Mouse (Mus musculus): ENCODE data around the gene Ptpro. TPM values are rescaled to one million over a fixed set of nuclear protein-coding genes. Genes with fewer than 3 reads are reported as not detected.
"Not testable (repeated sequence)": the region's sequence is repeated elsewhere in the genome, so short reads cannot be mapped to it uniquely, and the experiment has no call there.

Ptpro gene
- polyA plus RNA-seq, 1 experiment from 2014 or later = not detected

GRCm38 (mm10) chr6:137470901-137471598, 218.9 kb downstream of the Ptpro start:
- ChIA-PET POLR2A (no interaction called here), CTCF (interaction anchor here (1.1 to 1.2 kb wide), 2 partner anchors 11 to 13 kb away, joined by 3 to 5 read pairs; no protein-coding TSS in a partner anchor)
- peak; percentile 98 for ATAC-seq

GRCm38 (mm10) chr6:137472129-137472528, 220.0 kb downstream of the Ptpro start:
- H3K27me3 ChIP-seq = no peaks in the 10 kb centered on the region
- TF ChIP-seq CTCF (IDR thresholded peaks at IDR 0.05) = no peak
- no peak for DNase-seq (ENCODE audit: low read depth, low spot score)
- POLR2A ChIA-PET = no interaction called here
- ATAC-seq = no peak
- in situ Hi-C loops (cut with MboI; ENCODE audit: low pct_unique_long_range_greater_than_20kb) = no loop called here
- CTCF ChIA-PET = no interaction called here

More at GRCm38 (mm10) chr6:137470901-137471598, 218.9 kb downstream of the Ptpro start:
- DNase-seq (ENCODE audit: low read depth, low spot score) = peak; percentile 90
- in situ Hi-C loops (cut with MboI; ENCODE audit: low pct_unique_long_range_greater_than_20kb) = no loop called here
- TF ChIP-seq CTCF (IDR thresholded peaks at IDR 0.05) = no peak
- H3K27me3 ChIP-seq = no peaks in the 10 kb centered on the region

- POLR2A ChIA-PET = no interaction called here
- ATAC-seq = no peak
Measured at GRCm38 (mm10) chr6:137473433-137473832, 221.3 kb downstream of the Ptpro start.

DNA sequence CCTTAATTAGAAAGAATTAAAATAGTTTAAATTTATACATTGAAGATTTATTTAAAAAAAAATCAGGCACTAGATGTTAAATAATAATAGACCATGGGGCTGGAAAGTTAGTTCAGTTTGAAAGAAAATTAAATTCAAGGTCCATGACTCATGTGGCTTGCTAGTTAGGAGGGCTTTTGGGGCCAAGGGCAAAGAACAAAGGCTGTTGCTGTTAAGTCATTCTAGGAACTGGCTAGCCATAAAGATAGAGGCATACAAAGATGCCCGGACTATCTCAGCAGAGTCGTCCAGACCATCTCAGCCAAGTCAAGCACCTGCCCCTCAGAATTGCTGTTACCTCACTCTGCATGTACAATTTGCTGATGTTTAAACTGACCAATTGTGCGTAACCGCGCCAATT, 223.6 kb downstream of the Ptpro start:
- in situ Hi-C loops (cut with MboI; ENCODE audit: low pct_unique_long_range_greater_than_20kb); H3K27me3 ChIP-seq; ATAC-seq; POLR2A ChIA-PET; DNase-seq (ENCODE audit: low read depth, low spot score): not testable (repeated sequence)
- CTCF ChIA-PET = interaction anchor here (1.7 kb wide), 1 partner anchor 10 kb away, joined by 4 read pairs; no protein-coding TSS in a partner anchor

More at GRCm38 (mm10) chr6:137473433-137473832, 221.3 kb downstream of the Ptpro start:
- H3K27me3 ChIP-seq = no peaks in the 10 kb centered on the region
- no peak for DNase-seq (ENCODE audit: low read depth, low spot score)
- TF ChIP-seq CTCF (IDR thresholded peaks at IDR 0.05) = no peak
- CTCF ChIA-PET = no interaction called here
- in situ Hi-C loops (cut with MboI; ENCODE audit: low pct_unique_long_range_greater_than_20kb) = no loop called here

- POLR2A ChIA-PET = no interaction called here
- DNase-seq (ENCODE audit: low read depth, low spot score) (no peak), ATAC-seq (no peak)
- CTCF ChIA-PET = interaction anchor here (1.0 to 1.7 kb wide), 2 partner anchors 12 to 80 kb away, joined by 3 to 5 read pairs; no protein-coding TSS in a partner anchor
- in situ Hi-C loops (cut with MboI; ENCODE audit: low pct_unique_long_range_greater_than_20kb) = no loop called here
- no peak for TF ChIP-seq CTCF (IDR thresholded peaks at IDR 0.05)
- H3K27me3 ChIP-seq = no peaks in the 10 kb centered on the region
Measured at GRCm38 (mm10) chr6:137482891-137483290, 230.8 kb downstream of the Ptpro start.

- no peak for TF ChIP-seq CTCF (IDR thresholded peaks at IDR 0.05)
- ATAC-seq (no peak), DNase-seq (ENCODE audit: low read depth, low spot score) (no peak)
- CTCF ChIA-PET = no interaction called here
- H3K27me3 ChIP-seq = no peaks in the 10 kb centered on the region
- POLR2A ChIA-PET = interaction anchor here (0.7 kb wide), 1 partner anchor 156 kb away, joined by 3 read pairs; no protein-coding TSS in a partner anchor
- in situ Hi-C loops (cut with MboI; ENCODE audit: low pct_unique_long_range_greater_than_20kb) = no loop called here
Measured at GRCm38 (mm10) chr6:137487443-137487842, 235.3 kb downstream of the Ptpro start.

DNA sequence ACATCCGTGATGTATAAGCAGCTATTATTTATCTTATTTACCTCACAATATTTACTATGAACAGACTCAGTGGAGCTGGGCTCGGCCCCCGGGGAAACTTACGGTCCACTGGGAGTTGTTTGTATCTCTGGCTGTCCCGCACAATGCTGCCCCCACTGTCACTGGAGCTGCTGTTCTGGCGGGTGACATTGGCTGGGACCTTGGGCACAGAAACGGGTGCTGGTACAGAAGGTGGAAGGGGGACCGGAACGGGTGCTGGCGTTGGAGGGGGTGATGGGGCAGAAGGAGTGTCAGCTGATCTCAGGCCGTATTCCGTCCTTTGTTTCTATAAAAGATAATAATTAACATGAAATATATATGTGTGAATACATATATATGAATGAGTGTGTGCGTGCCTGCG, 238.0 kb downstream of the Ptpro start:
- ATAC-seq = no peak
- in situ Hi-C loops (cut with MboI; ENCODE audit: low pct_unique_long_range_greater_than_20kb) = no loop called here
- ChIA-PET CTCF (interaction anchor here (0.9 kb wide), 1 partner anchor 26 kb away, joined by 3 read pairs; no protein-coding TSS in a partner anchor), POLR2A (no interaction called here)
- DNase-seq (ENCODE audit: low read depth, low spot score) = no peak
- H3K27me3 ChIP-seq = no peaks in the 10 kb centered on the region
- no peak for TF ChIP-seq CTCF (IDR thresholded peaks at IDR 0.05)

GRCm38 (mm10) chr6:137491659-137492058, 239.5 kb downstream of the Ptpro start:
- H3K27me3 ChIP-seq = no peaks in the 10 kb centered on the region
- no peak for DNase-seq (ENCODE audit: low read depth, low spot score)
- no peak for ATAC-seq
- in situ Hi-C loops (cut with MboI; ENCODE audit: low pct_unique_long_range_greater_than_20kb) = no loop called here
- no peak for TF ChIP-seq CTCF (IDR thresholded peaks at IDR 0.05)
- CTCF ChIA-PET = no interaction called here
- POLR2A ChIA-PET = no interaction called here

GRCm38 (mm10) chr6:137492582-137492981, 240.5 kb downstream of the Ptpro start:
- in situ Hi-C loops (cut with MboI; ENCODE audit: low pct_unique_long_range_greater_than_20kb) = no loop called here
- no peaks in the 10 kb centered on the region for H3K27me3 ChIP-seq
- ChIA-PET CTCF (interaction anchor here (1.3 kb wide), 1 partner anchor 13 kb away, joined by 3 read pairs; no protein-coding TSS in a partner anchor), POLR2A (no interaction called here)
- no peak for ATAC-seq
- no peak for DNase-seq (ENCODE audit: low read depth, low spot score)
- TF ChIP-seq CTCF (IDR thresholded peaks at IDR 0.05) = no peak

DNA sequence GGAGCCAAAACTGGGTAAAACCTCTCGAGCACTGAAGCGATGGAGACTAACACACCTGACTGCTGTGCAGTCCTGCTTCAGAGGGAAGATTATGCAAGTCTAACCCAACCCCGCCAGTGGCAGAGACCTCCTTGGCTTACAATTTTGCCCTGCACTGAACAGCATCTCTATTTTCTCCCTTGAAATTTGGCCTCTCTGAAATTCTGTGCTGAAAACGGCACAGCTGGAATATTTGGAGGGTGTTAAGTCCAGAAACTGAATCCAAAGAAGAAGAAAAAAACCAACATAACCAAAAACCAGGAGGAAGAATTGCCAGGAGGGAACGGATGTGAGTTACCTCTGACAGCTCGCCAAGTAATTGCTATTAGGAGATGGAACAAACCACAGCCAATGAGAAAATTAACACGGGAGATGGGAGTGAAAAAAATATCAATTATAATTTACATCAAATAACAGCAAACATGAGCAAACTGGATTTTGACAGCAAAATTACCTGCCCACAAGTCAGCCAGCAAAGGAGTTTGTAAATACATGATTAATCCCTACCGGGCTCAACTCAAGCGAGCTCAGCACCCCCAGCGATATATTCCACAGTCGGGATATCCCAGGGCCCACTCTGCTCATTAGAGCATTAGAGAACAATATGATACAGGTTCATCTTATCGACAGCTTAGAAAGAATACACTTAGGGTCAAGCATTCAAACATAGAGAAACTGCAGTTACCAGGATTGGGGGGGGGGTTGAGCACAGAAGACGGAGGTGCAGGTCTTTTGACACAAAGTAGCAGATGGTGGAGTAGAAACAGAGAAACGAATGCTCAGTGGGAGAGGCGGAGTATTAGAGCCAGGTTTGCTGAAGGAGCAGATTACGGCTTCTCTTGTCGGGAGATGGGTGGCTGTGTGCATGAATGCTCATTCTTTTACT, 241.4 kb downstream of the Ptpro start:
- no peaks in the 10 kb centered on the region for H3K27me3 ChIP-seq
- ATAC-seq = no peak
- in situ Hi-C loops (cut with MboI; ENCODE audit: low pct_unique_long_range_greater_than_20kb) = no loop called here
- no peak for TF ChIP-seq CTCF (IDR thresholded peaks at IDR 0.05)
- DNase-seq (ENCODE audit: low read depth, low spot score) = no peak
- POLR2A ChIA-PET = no interaction called here
- CTCF ChIA-PET = interaction anchor here (1.3 kb wide), 1 partner anchor 14 kb away, joined by 3 read pairs; no protein-coding TSS in a partner anchor

DNA sequence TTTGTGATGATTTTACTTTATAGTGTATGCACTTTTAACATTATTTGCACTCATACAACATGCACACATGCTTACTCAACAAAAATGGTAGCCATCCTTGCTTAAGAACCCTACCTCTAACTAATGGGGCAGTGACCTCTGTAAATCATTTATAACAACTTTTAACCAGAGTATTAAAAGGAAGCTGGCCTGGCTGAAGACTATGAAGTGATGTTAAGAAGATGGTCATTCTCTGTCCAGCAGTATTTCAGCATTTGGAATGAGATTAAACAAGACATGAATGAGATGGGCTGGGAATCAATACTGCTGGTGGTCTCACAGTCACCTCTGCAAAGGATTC, 242.0 kb downstream of the Ptpro start:
- no peaks in the 10 kb centered on the region for H3K27me3 ChIP-seq
- ChIA-PET POLR2A (no interaction called here), CTCF (no interaction called here)
- TF ChIP-seq CTCF (IDR thresholded peaks at IDR 0.05) = no peak
- no peak for DNase-seq (ENCODE audit: low read depth, low spot score)
- no peak for ATAC-seq
- in situ Hi-C loops (cut with MboI; ENCODE audit: low pct_unique_long_range_greater_than_20kb) = no loop called here

Measured in Patski (cell line).